Mouse (Mus musculus) ES-Bruce4 (cell line): ENCODE results near the gene Acta2.

Experiments
- CTCF ChIP-seq: IDR thresholded peaks from one replicate; pipeline ENCODE4 v1.8.1; 2011; ENCODE audit warnings: low read depth, low read length
- EP300 ChIP-seq: IDR thresholded peaks from 2 replicates; pipeline ENCODE4 v1.6.1; 2011; ENCODE audit warnings: low read depth, low read length; ENCODE audit not compliant: insufficient read depth
- POLR2A ChIP-seq: IDR thresholded peaks from one replicate; pipeline ENCODE4 v1.8.1; 2011; ENCODE audit warnings: low read length; ENCODE audit not compliant: insufficient read depth

DNA sequence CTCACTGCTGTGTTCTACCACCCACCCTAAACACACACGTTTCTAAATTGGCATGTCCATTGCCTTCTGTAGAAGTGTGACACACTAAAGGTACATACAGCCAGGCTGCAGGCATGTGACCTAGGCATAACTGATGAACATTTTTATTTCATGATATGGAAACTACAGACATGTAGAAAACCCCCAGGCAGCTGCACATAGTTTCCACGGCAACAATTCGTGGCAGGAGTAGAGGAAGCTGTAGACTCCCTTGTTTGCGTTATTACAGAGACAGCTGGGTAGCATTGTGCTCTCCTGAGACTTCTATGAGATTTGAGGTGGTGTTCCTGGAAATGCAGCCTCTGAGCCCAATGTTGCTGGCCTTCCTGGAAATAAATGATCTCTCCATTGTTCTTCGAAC is 38.4 kb downstream of the Acta2 start:
- no peak for TF ChIP-seq POLR2A
- no peak for TF ChIP-seq CTCF
- no peak for TF ChIP-seq EP300
